Mouse (Mus musculus): ENCODE measurements around the gene Atxn7l2. TPM values are rescaled to one million over a fixed set of nuclear protein-coding genes. Genes with fewer than 3 reads are reported as not detected.

Atxn7l2 gene
- polyA plus RNA-seq, 1 experiment from 2014 or later: 15.3 TPM

- no peaks in the 10 kb centered on the region for H3K36me3 ChIP-seq (ENCODE audit: control insufficient read depth, insufficient read depth, low read length)
- ATAC-seq (replicated peaks; ENCODE audit: low FRiP score, low TSS enrichment, low read depth) (no peak), DNase-seq (ENCODE audit: low spot score) (peak; percentile 56)
- H3K9ac ChIP-seq (ENCODE audit: low read length): no peak overlapping the region
- H3K27me3 ChIP-seq (replicated peaks; ENCODE audit: control insufficient read depth, insufficient read depth, low read length): 0 out of 2 replicates have a peak, but pooled peaks cover 4% of the 10 kb centered on the region
- H3K4me1 ChIP-seq (replicated peaks; ENCODE audit: control insufficient read depth, insufficient read depth, low read length): peaks cover 26% of the 10 kb centered on the region
- H3K27ac ChIP-seq (ENCODE audit: low read depth): no peak overlapping the region
- WGBS: 70% methylated on average over 20 of the region's 20 CpGs
- no peaks in the 10 kb centered on the region for H3K9me3 ChIP-seq (ENCODE audit: control insufficient read depth, low read length)
- peak overlapping the region; percentile 65; the same call in 1 of the 2 replicates for H3K4me3 ChIP-seq (ENCODE audit: low read depth, low read length)
- peak overlapping the region; percentile 63 for H3K4me2 ChIP-seq (ENCODE audit: low read length)
Measured at GRCm38 (mm10) chr3:108187111-108187795, 23.5 kb downstream of the Atxn7l2 start.

- no peaks in the 10 kb centered on the region for H3K36me3 ChIP-seq (ENCODE audit: control insufficient read depth, insufficient read depth, low read length)
- WGBS: 2% methylated on average over 66 of the region's 100 CpGs
Measured at GRCm38 (mm10) chr3:108186098-108187047, 24.4 kb downstream of the Atxn7l2 start, which contains the start of gene Amigo1. Gene Amigo1 (plus strand): TSS chr3:108186335.

GRCm38 (mm10) chr3:108185460-108186097 is 25.2 kb downstream of the Atxn7l2 start:
- Histone ChIP-seq H3K4me2 (ENCODE audit: low read length) (peak overlapping the region; percentile 63), H3K36me3 (ENCODE audit: control insufficient read depth, insufficient read depth, low read length) (no peaks in the 10 kb centered on the region), H3K4me1 (replicated peaks; ENCODE audit: control insufficient read depth, insufficient read depth, low read length) (peaks cover 22% of the 10 kb centered on the region; the same call in 1 of the 2 replicates), H3K4me3 (ENCODE audit: low read depth, low read length) (peak overlapping the region; percentile 65), H3K27me3 (replicated peaks; ENCODE audit: control insufficient read depth, insufficient read depth, low read length) (0 out of 2 replicates have a peak, but pooled peaks cover 4% of the 10 kb centered on the region), H3K27ac (ENCODE audit: low read depth) (no peak overlapping the region), H3K9ac (ENCODE audit: low read length) (peak overlapping the region; percentile 58; the same call in 1 of the 2 replicates), H3K9me3 (ENCODE audit: control insufficient read depth, low read length) (no peaks in the 10 kb centered on the region)
- 2% methylated on average over 16 of the region's 16 CpGs for WGBS
- DNase-seq (ENCODE audit: low spot score) (peak; percentile 60), ATAC-seq (replicated peaks; ENCODE audit: low FRiP score, low TSS enrichment, low read depth) (no peak)

More at GRCm38 (mm10) chr3:108186098-108187047, 24.4 kb downstream of the Atxn7l2 start, which contains the start of gene Amigo1:
- H3K4me2 ChIP-seq (ENCODE audit: low read length): peak within 1 kb of the TSS; percentile 63
- H3K27ac ChIP-seq (ENCODE audit: low read depth): no peak within 1 kb of the TSS
- peak within 1 kb of the TSS; percentile 65 for H3K4me3 ChIP-seq (ENCODE audit: low read depth, low read length)
- 0 out of 2 replicates have a peak, but pooled peaks cover 4% of the 10 kb centered on the region for H3K27me3 ChIP-seq (replicated peaks; ENCODE audit: control insufficient read depth, insufficient read depth, low read length)
- H3K9ac ChIP-seq (ENCODE audit: low read length): peak within 1 kb of the TSS; percentile 58
- ATAC-seq (replicated peaks; ENCODE audit: low FRiP score, low TSS enrichment, low read depth) (peak; percentile 56), DNase-seq (ENCODE audit: low spot score) (peak; percentile 69)
- peaks cover 23% of the 10 kb centered on the region for H3K4me1 ChIP-seq (replicated peaks; ENCODE audit: control insufficient read depth, insufficient read depth, low read length)
- H3K9me3 ChIP-seq (ENCODE audit: control insufficient read depth, low read length): no peaks in the 10 kb centered on the region

GRCm38 (mm10) chr3:108184742-108185141 is 26.0 kb downstream of the Atxn7l2 start:
- H3K9ac ChIP-seq (ENCODE audit: low read length): no peak overlapping the region

GRCm38 (mm10) chr3:108180514-108180913 is 30.2 kb downstream of the Atxn7l2 start:
- H3K9me3 ChIP-seq (ENCODE audit: control insufficient read depth, low read length): no peaks in the 10 kb centered on the region
- no peak for ATAC-seq (replicated peaks; ENCODE audit: low FRiP score, low TSS enrichment, low read depth)
- H3K4me2 ChIP-seq (ENCODE audit: low read length): no peak overlapping the region
- 0 out of 2 replicates have a peak, but pooled peaks cover 4% of the 10 kb centered on the region for H3K27me3 ChIP-seq (replicated peaks; ENCODE audit: control insufficient read depth, insufficient read depth, low read length)
- peak; percentile 9 for DNase-seq (ENCODE audit: low spot score)
- no peak overlapping the region for H3K27ac ChIP-seq (ENCODE audit: low read depth)
- H3K4me3 ChIP-seq (ENCODE audit: low read depth, low read length): no peak overlapping the region
- WGBS: 53% methylated on average over 2 of the region's 2 CpGs
- no peaks in the 10 kb centered on the region for H3K36me3 ChIP-seq (ENCODE audit: control insufficient read depth, insufficient read depth, low read length)
- H3K4me1 ChIP-seq (replicated peaks; ENCODE audit: control insufficient read depth, insufficient read depth, low read length): peaks cover 11% of the 10 kb centered on the region; the same call in 1 of the 2 replicates
- H3K9ac ChIP-seq (ENCODE audit: low read length): no peak overlapping the region

More at GRCm38 (mm10) chr3:108184742-108185141, 26.0 kb downstream of the Atxn7l2 start:
- Histone ChIP-seq H3K9me3 (ENCODE audit: control insufficient read depth, low read length) (no peaks in the 10 kb centered on the region), H3K27ac (ENCODE audit: low read depth) (no peak overlapping the region), H3K4me1 (replicated peaks; ENCODE audit: control insufficient read depth, insufficient read depth, low read length) (peaks cover 18% of the 10 kb centered on the region; the same call in 1 of the 2 replicates), H3K4me2 (ENCODE audit: low read length) (no peak overlapping the region), H3K27me3 (replicated peaks; ENCODE audit: control insufficient read depth, insufficient read depth, low read length) (0 out of 2 replicates have a peak, but pooled peaks cover 4% of the 10 kb centered on the region), H3K36me3 (ENCODE audit: control insufficient read depth, insufficient read depth, low read length) (no peaks in the 10 kb centered on the region), H3K4me3 (ENCODE audit: low read depth, low read length) (no peak overlapping the region)
- DNase-seq (ENCODE audit: low spot score) (peak; percentile 36), ATAC-seq (replicated peaks; ENCODE audit: low FRiP score, low TSS enrichment, low read depth) (no peak)
- 76% methylated on average over 3 of the region's 3 CpGs for WGBS

- Histone ChIP-seq H3K4me2 (ENCODE audit: low read length) (no peak overlapping the region), H3K27ac (ENCODE audit: low read depth) (no peak overlapping the region), H3K4me1 (replicated peaks; ENCODE audit: control insufficient read depth, insufficient read depth, low read length) (peaks cover 11% of the 10 kb centered on the region), H3K36me3 (ENCODE audit: control insufficient read depth, insufficient read depth, low read length) (no peaks in the 10 kb centered on the region), H3K9me3 (ENCODE audit: control insufficient read depth, low read length) (no peaks in the 10 kb centered on the region), H3K27me3 (replicated peaks; ENCODE audit: control insufficient read depth, insufficient read depth, low read length) (0 out of 2 replicates have a peak, but pooled peaks cover 2% of the 10 kb centered on the region), H3K4me3 (ENCODE audit: low read depth, low read length) (no peak overlapping the region), H3K9ac (ENCODE audit: low read length) (no peak overlapping the region)
- WGBS: 54% methylated on average over 7 of the region's 7 CpGs
- ATAC-seq (replicated peaks; ENCODE audit: low FRiP score, low TSS enrichment, low read depth): 0 out of 2 replicates have a peak, but pooled peaks have one; percentile 43
- DNase-seq (ENCODE audit: low spot score): peak; percentile 55
Measured at GRCm38 (mm10) chr3:108178756-108179715, 31.7 kb downstream of the Atxn7l2 start.

- 0 out of 2 replicates have a peak, but pooled peaks cover 2% of the 10 kb centered on the region for H3K27me3 ChIP-seq (replicated peaks; ENCODE audit: control insufficient read depth, insufficient read depth, low read length)
- no peak overlapping the region for H3K9ac ChIP-seq (ENCODE audit: low read length)
- peak overlapping the region; percentile 7 for H3K4me2 ChIP-seq (ENCODE audit: low read length)
- WGBS: 31% methylated on average over 14 of the region's 14 CpGs
- H3K36me3 ChIP-seq (ENCODE audit: control insufficient read depth, insufficient read depth, low read length): no peaks in the 10 kb centered on the region
- no peak overlapping the region for H3K27ac ChIP-seq (ENCODE audit: low read depth)
- peaks cover 11% of the 10 kb centered on the region for H3K4me1 ChIP-seq (replicated peaks; ENCODE audit: control insufficient read depth, insufficient read depth, low read length)
- DNase-seq (ENCODE audit: low spot score): no peak
- 0 out of 2 replicates have a peak, but pooled peaks have one; percentile 27 for ATAC-seq (replicated peaks; ENCODE audit: low FRiP score, low TSS enrichment, low read depth)
- H3K4me3 ChIP-seq (ENCODE audit: low read depth, low read length): no peak overlapping the region
- H3K9me3 ChIP-seq (ENCODE audit: control insufficient read depth, low read length): no peaks in the 10 kb centered on the region
Measured at GRCm38 (mm10) chr3:108174672-108175531, 35.8 kb downstream of the Atxn7l2 start.
